Mouse (Mus musculus) intestine, embryonic 14.5 days (tissue): ENCODE data around the gene Smap1. TPM values are rescaled to one million over a fixed set of nuclear protein-coding genes. Genes with fewer than 3 reads are reported as not detected.

ENCODE experiments used
- ATAC-seq: fragments of 200-750 bp; cut with Nextera tagmentation; replicated peaks from 2 replicates; pipeline ENCODE4 v1.8.0; 2017; ENCODE audit warnings: low read depth, moderate number of reproducible peaks, moderate TSS enrichment, moderate library complexity; ENCODE audit not compliant: low FRiP score, low TSS enrichment
- DNase-seq: peaks from one replicate; pipeline ENCODE4 v3.0.0-alpha.2; 2018; ENCODE audit warnings: low spot score
- H3K27ac ChIP-seq: fragments of 300-500 bp; sonication (generic); 2 replicates; pipeline ENCODE4 v1.5.1; 2014; ENCODE audit warnings: low read depth, mild to moderate bottlenecking, control low read depth
- H3K27me3 ChIP-seq: fragments of 300-500 bp; sonication (generic); replicated peaks from 2 replicates; pipeline ENCODE4 v1.6.1; 2014; ENCODE audit warnings: low read length, control low read depth; ENCODE audit not compliant: control insufficient read depth, insufficient read depth
- H3K36me3 ChIP-seq: fragments of 300-500 bp; sonication (generic); 2 replicates; pipeline ENCODE4 v1.6.1; 2014; ENCODE audit warnings: low read length, control low read depth; ENCODE audit not compliant: control insufficient read depth, insufficient read depth
- H3K4me1 ChIP-seq: fragments of 300-500 bp; sonication (generic); replicated peaks from 2 replicates; pipeline ENCODE4 v1.6.1; 2014; ENCODE audit warnings: low read length, control low read depth, mixed read lengths; ENCODE audit not compliant: control insufficient read depth, insufficient read depth
- H3K4me2 ChIP-seq: fragments of 300-500 bp; sonication (generic); 2 replicates; pipeline ENCODE4 v1.6.1; 2014; ENCODE audit warnings: low read length
- H3K4me3 ChIP-seq: fragments of 300-500 bp; sonication (generic); 2 replicates; pipeline ENCODE4 v1.5.1; 2014; ENCODE audit warnings: low read depth, low read length, control low read depth, mixed read lengths
- H3K9ac ChIP-seq: fragments of 300-500 bp; sonication (generic); 2 replicates; pipeline ENCODE4 v1.6.1; 2014; ENCODE audit warnings: mild to moderate bottlenecking, low read length
- H3K9me3 ChIP-seq: fragments of 300-500 bp; sonication (generic); 2 replicates; pipeline ENCODE4 v1.6.1; 2016; ENCODE audit warnings: low read length, control low read depth; ENCODE audit not compliant: control insufficient read depth
- WGBS: fragments of 180-500 bp; shearing (Covaris S2); extraction: QIAGEN DNeasy Blood & Tissue Kit; methylation state at CpG from one replicate; pipeline ENCODE4 v1.1.7; 2014; 5-methylcytosine and 5-hydroxymethylcytosine counted together
- polyA plus RNA-seq: library from polyadenylated mRNA; unstranded; fragments of >200 nt; fragmentation: Nextera tagmentation; extraction: Ambion mirVana; gene quantifications from 2 replicates; pipeline ENCODE4 v1.2.1, GENCODE M21; 2014

The Smap1 gene
- polyA plus RNA-seq, 1 experiment from 2014 or later, result 45.6 TPM

GRCm38 (mm10) chr1:23834819-23835218 is 87.3 kb downstream of the Smap1 start:
- H3K36me3 ChIP-seq, result no peaks in the 10 kb centered on the region
- H3K4me2 ChIP-seq, result no peak overlapping the region
- WGBS, result 61% methylated on average over 9 of the region's 9 CpGs
- no peak overlapping the region for H3K9ac ChIP-seq
- no peak overlapping the region for H3K4me3 ChIP-seq
- no peak overlapping the region for H3K27ac ChIP-seq
- H3K4me1 ChIP-seq, result no peaks in the 10 kb centered on the region
- DNase-seq, result no peak
- H3K9me3 ChIP-seq, result no peaks in the 10 kb centered on the region
- no peak for ATAC-seq
- no peaks in the 10 kb centered on the region for H3K27me3 ChIP-seq

GRCm38 (mm10) chr1:23834246-23834645 is 87.9 kb downstream of the Smap1 start:
- H3K4me2 ChIP-seq, result no peak overlapping the region
- no peak overlapping the region for H3K4me3 ChIP-seq
- H3K9ac ChIP-seq, result no peak overlapping the region
- H3K4me1 ChIP-seq, result no peaks in the 10 kb centered on the region
- no peaks in the 10 kb centered on the region for H3K36me3 ChIP-seq
- no peaks in the 10 kb centered on the region for H3K9me3 ChIP-seq
- H3K27ac ChIP-seq, result no peak overlapping the region
- WGBS, result 83% methylated on average over 7 of the region's 7 CpGs
- DNase-seq (no peak), ATAC-seq (no peak)
- H3K27me3 ChIP-seq, result no peaks in the 10 kb centered on the region

- Histone ChIP-seq H3K36me3 (no peaks in the 10 kb centered on the region), H3K27me3 (no peaks in the 10 kb centered on the region), H3K4me3 (no peak overlapping the region), H3K9ac (no peak overlapping the region), H3K27ac (no peak overlapping the region), H3K4me2 (no peak overlapping the region), H3K9me3 (no peaks in the 10 kb centered on the region), H3K4me1 (no peaks in the 10 kb centered on the region)
- WGBS, result 43% methylated on average over 13 of the region's 13 CpGs
- DNase-seq, result peak; percentile 73
- ATAC-seq, result peak; percentile 70
Measured at GRCm38 (mm10) chr1:23826887-23827758, 95.0 kb downstream of the Smap1 start.

GRCm38 (mm10) chr1:23821615-23822014 is 100.5 kb downstream of the Smap1 start:
- H3K27me3 ChIP-seq, result no peaks in the 10 kb centered on the region
- 71% methylated on average over 5 of the region's 5 CpGs for WGBS
- no peak for ATAC-seq

GRCm38 (mm10) chr1:23798306-23798705 is 123.8 kb downstream of the Smap1 start:
- 89% methylated on average over 9 of the region's 9 CpGs for WGBS
- Histone ChIP-seq H3K4me3 (no peak overlapping the region), H3K27ac (no peak overlapping the region), H3K36me3 (no peaks in the 10 kb centered on the region), H3K4me1 (no peaks in the 10 kb centered on the region), H3K4me2 (no peak overlapping the region), H3K27me3 (0 out of 2 replicates have a peak, but pooled peaks cover 2% of the 10 kb centered on the region), H3K9ac (no peak overlapping the region), H3K9me3 (no peaks in the 10 kb centered on the region)
- ATAC-seq, result no peak
- no peak for DNase-seq

More at GRCm38 (mm10) chr1:23821615-23822014, 100.5 kb downstream of the Smap1 start:
- no peaks in the 10 kb centered on the region for H3K36me3 ChIP-seq
- no peak overlapping the region for H3K4me2 ChIP-seq
- H3K9me3 ChIP-seq, result no peaks in the 10 kb centered on the region
- H3K9ac ChIP-seq, result no peak overlapping the region
- no peaks in the 10 kb centered on the region for H3K4me1 ChIP-seq
- no peak for DNase-seq
- H3K27ac ChIP-seq, result no peak overlapping the region
- no peak overlapping the region for H3K4me3 ChIP-seq

Other genes starting within 250 kb of the Smap1 start
- gene B3gat2, start 160.6 kb downstream of the Smap1 start, polyA plus RNA-seq, result 0.43 and 0.83 TPM in 2 replicates
- gene Sdhaf4, start 83.3 kb upstream of the Smap1 start, polyA plus RNA-seq, result 73.9 and 76.0 TPM in 2 replicates
- gene Fam135a, start 178.0 kb upstream of the Smap1 start, polyA plus RNA-seq, result 36.4 and 39.9 TPM in 2 replicates